Mouse (Mus musculus): ENCODE results near the gene Kat8. TPM values are rescaled to one million over a fixed set of nuclear protein-coding genes. Genes with fewer than 3 reads are reported as not detected.
"Not testable (repeated sequence)": the region's sequence is repeated elsewhere in the genome, so short reads cannot be mapped to it uniquely, and the experiment has no call there.

Kat8 gene
- total RNA-seq, 1 experiment, result 35.1 TPM

- H3K9ac ChIP-seq (ENCODE audit: insufficient read depth, low read depth, low read length, poor library complexity, severe bottlenecking); H3K36me3 ChIP-seq (ENCODE audit: control insufficient read depth, insufficient read depth, low read length, poor library complexity, severe bottlenecking); in situ Hi-C loops (cut with MboI; ENCODE audit: low sequenced_read_pairs in 2 of 2, unreplicated experiment in 2 of 2); H3K4me3 ChIP-seq (ENCODE audit: insufficient read depth in 1 of 2, low read depth in 1 of 2, low read length in 2 of 2, poor library complexity in 1 of 2, severe bottlenecking in 1 of 2); DNase-seq (ENCODE audit: low read depth, low spot score); H3K9me3 ChIP-seq (ENCODE audit: control insufficient read depth, insufficient read depth, low read depth, low read length); H3K4me1 ChIP-seq (ENCODE audit: control insufficient read depth in 2 of 2, insufficient read depth in 2 of 2, low read length in 2 of 2, poor library complexity in 1 of 2); H3K27ac ChIP-seq (ENCODE audit: insufficient read depth, low read depth, low read length, poor library complexity, severe bottlenecking): not testable (repeated sequence)
- TF ChIP-seq ZNF384 (IDR thresholded peaks at IDR 0.05; ENCODE audit: low read depth, low read length), result peak; percentile 79
Measured at GRCm38 (mm10) chr7:127942097-127942496, 29.8 kb downstream of the Kat8 start.

GRCm38 (mm10) chr7:127944614-127945013 lies 32.3 kb downstream of the Kat8 start:
- Histone ChIP-seq H3K9ac (ENCODE audit: insufficient read depth, low read depth, low read length, poor library complexity, severe bottlenecking) (peak overlapping the region; percentile 62), H3K9me3 (ENCODE audit: control insufficient read depth, insufficient read depth, low read depth, low read length) (no peaks in the 10 kb centered on the region), H3K4me1 (ENCODE audit: control insufficient read depth in 2 of 2, insufficient read depth in 2 of 2, low read length in 2 of 2, poor library complexity in 1 of 2) (peaks cover 0 to 5% of the 10 kb centered on the region in 2 experiments; a peak in 1 of 4 replicates), H3K27ac (ENCODE audit: insufficient read depth, low read depth, low read length, poor library complexity, severe bottlenecking) (no peak overlapping the region), H3K36me3 (ENCODE audit: control insufficient read depth, insufficient read depth, low read length, poor library complexity, severe bottlenecking) (no peaks in the 10 kb centered on the region), H3K4me3 (ENCODE audit: insufficient read depth in 1 of 2, low read depth in 1 of 2, low read length in 2 of 2, poor library complexity in 1 of 2, severe bottlenecking in 1 of 2) (peak overlapping the region; percentile 48 to 65)
- TF ChIP-seq CHD2 (IDR thresholded peaks at IDR 0.05; ENCODE audit: low read depth, low read length), result no peak
- TF ChIP-seq ZNF384 (IDR thresholded peaks at IDR 0.05; ENCODE audit: low read depth, low read length), result no peak
- in situ Hi-C loops (cut with MboI; ENCODE audit: low sequenced_read_pairs in 2 of 2, unreplicated experiment in 2 of 2), result no loop called here
- no peak for DNase-seq (ENCODE audit: low read depth, low spot score)

GRCm38 (mm10) chr7:127946470-127947023 lies 34.2 kb downstream of the Kat8 start, which contains the start of gene Prss36:
Prss36 (minus strand) TSS chr7:127946725.
- no peaks in the 10 kb centered on the region for H3K36me3 ChIP-seq (ENCODE audit: control insufficient read depth, insufficient read depth, low read length, poor library complexity, severe bottlenecking)
- H3K9me3 ChIP-seq (ENCODE audit: control insufficient read depth, insufficient read depth, low read depth, low read length), result no peaks in the 10 kb centered on the region
- DNase-seq (ENCODE audit: low read depth, low spot score), result no peak
- no peak within 1 kb of the TSS for H3K4me3 ChIP-seq (ENCODE audit: insufficient read depth in 1 of 2, low read depth in 1 of 2, low read length in 2 of 2, poor library complexity in 1 of 2, severe bottlenecking in 1 of 2)
- in situ Hi-C loops (cut with MboI; ENCODE audit: low sequenced_read_pairs in 2 of 2, unreplicated experiment in 2 of 2), result no loop called here
- H3K4me1 ChIP-seq (ENCODE audit: control insufficient read depth in 2 of 2, insufficient read depth in 2 of 2, low read length in 2 of 2, poor library complexity in 1 of 2), result peaks cover 0 to 7% of the 10 kb centered on the region in 2 experiments; a peak in 1 of 4 replicates
- H3K9ac ChIP-seq (ENCODE audit: insufficient read depth, low read depth, low read length, poor library complexity, severe bottlenecking), result no peak within 1 kb of the TSS
- no peak for TF ChIP-seq HCFC1 (IDR thresholded peaks at IDR 0.05; ENCODE audit: borderline replicate concordance, insufficient read depth, low read length)
- TF ChIP-seq ZC3H11A (IDR thresholded peaks at IDR 0.05; ENCODE audit: borderline replicate concordance, low read depth, low read length), result no peak
- TF ChIP-seq CHD2 (IDR thresholded peaks at IDR 0.05; ENCODE audit: low read depth, low read length), result no peak
- no peak for TF ChIP-seq MAFK (IDR thresholded peaks at IDR 0.05; ENCODE audit: insufficient read depth, low read depth, low read length)
- no peak for TF ChIP-seq ZNF384 (IDR thresholded peaks at IDR 0.05; ENCODE audit: low read depth, low read length)
- no peak within 1 kb of the TSS for H3K27ac ChIP-seq (ENCODE audit: insufficient read depth, low read depth, low read length, poor library complexity, severe bottlenecking)

- peak overlapping the region; percentile 32 to 53 for H3K4me3 ChIP-seq (ENCODE audit: insufficient read depth in 1 of 2, low read depth in 1 of 2, low read length in 2 of 2, poor library complexity in 1 of 2, severe bottlenecking in 1 of 2)
- peak overlapping the region; percentile 55; the same call in 1 of the 2 replicates for H3K9ac ChIP-seq (ENCODE audit: insufficient read depth, low read depth, low read length, poor library complexity, severe bottlenecking)
- H3K4me1 ChIP-seq (ENCODE audit: control insufficient read depth in 2 of 2, insufficient read depth in 2 of 2, low read length in 2 of 2, poor library complexity in 1 of 2), result peaks cover 2 to 5% of the 10 kb centered on the region in 2 experiments; a peak in 2 of 4 replicates
- no peak for DNase-seq (ENCODE audit: low read depth, low spot score)
- H3K27ac ChIP-seq (ENCODE audit: insufficient read depth, low read depth, low read length, poor library complexity, severe bottlenecking), result peak overlapping the region; percentile 73
- TF ChIP-seq HCFC1 (IDR thresholded peaks at IDR 0.05; ENCODE audit: borderline replicate concordance, insufficient read depth, low read length), result no peak
- no peak for TF ChIP-seq ZC3H11A (IDR thresholded peaks at IDR 0.05; ENCODE audit: borderline replicate concordance, low read depth, low read length)
- no peak for TF ChIP-seq MAFK (IDR thresholded peaks at IDR 0.05; ENCODE audit: insufficient read depth, low read depth, low read length)
- no peaks in the 10 kb centered on the region for H3K36me3 ChIP-seq (ENCODE audit: control insufficient read depth, insufficient read depth, low read length, poor library complexity, severe bottlenecking)
- in situ Hi-C loops (cut with MboI; ENCODE audit: low sequenced_read_pairs in 2 of 2, unreplicated experiment in 2 of 2), result no loop called here
- H3K9me3 ChIP-seq (ENCODE audit: control insufficient read depth, insufficient read depth, low read depth, low read length), result no peaks in the 10 kb centered on the region
Measured at GRCm38 (mm10) chr7:127952864-127953581, 40.7 kb downstream of the Kat8 start.

- H3K27ac ChIP-seq (ENCODE audit: insufficient read depth, low read depth, low read length, poor library complexity, severe bottlenecking), result no peak overlapping the region
- no peak overlapping the region for H3K9ac ChIP-seq (ENCODE audit: insufficient read depth, low read depth, low read length, poor library complexity, severe bottlenecking)
- H3K4me1 ChIP-seq (ENCODE audit: control insufficient read depth in 2 of 2, insufficient read depth in 2 of 2, low read length in 2 of 2, poor library complexity in 1 of 2), result no peaks in the 10 kb centered on the region
- H3K9me3 ChIP-seq (ENCODE audit: control insufficient read depth, insufficient read depth, low read depth, low read length), result no peaks in the 10 kb centered on the region
- H3K36me3 ChIP-seq (ENCODE audit: control insufficient read depth, insufficient read depth, low read length, poor library complexity, severe bottlenecking), result no peaks in the 10 kb centered on the region
- TF ChIP-seq ZNF384 (IDR thresholded peaks at IDR 0.05; ENCODE audit: low read depth, low read length) (no peak), HCFC1 (IDR thresholded peaks at IDR 0.05; ENCODE audit: borderline replicate concordance, insufficient read depth, low read length) (no peak), ZC3H11A (IDR thresholded peaks at IDR 0.05; ENCODE audit: borderline replicate concordance, low read depth, low read length) (no peak), CHD2 (IDR thresholded peaks at IDR 0.05; ENCODE audit: low read depth, low read length) (no peak), MAFK (IDR thresholded peaks at IDR 0.05; ENCODE audit: insufficient read depth, low read depth, low read length) (no peak)
- no peak for DNase-seq (ENCODE audit: low read depth, low spot score)
- in situ Hi-C loops (cut with MboI; ENCODE audit: low sequenced_read_pairs in 2 of 2, unreplicated experiment in 2 of 2), result no loop called here
- H3K4me3 ChIP-seq (ENCODE audit: insufficient read depth in 1 of 2, low read depth in 1 of 2, low read length in 2 of 2, poor library complexity in 1 of 2, severe bottlenecking in 1 of 2), result no peak overlapping the region
Measured at GRCm38 (mm10) chr7:127959364-127959763, 47.0 kb downstream of the Kat8 start.
